Mouse (Mus musculus): ENCODE data around the gene Tmem201.
"Not testable (repeated sequence)": the region's sequence is repeated elsewhere in the genome, so short reads cannot be mapped to it uniquely, and the experiment has no call there.

Tmem201 gene

DNA sequence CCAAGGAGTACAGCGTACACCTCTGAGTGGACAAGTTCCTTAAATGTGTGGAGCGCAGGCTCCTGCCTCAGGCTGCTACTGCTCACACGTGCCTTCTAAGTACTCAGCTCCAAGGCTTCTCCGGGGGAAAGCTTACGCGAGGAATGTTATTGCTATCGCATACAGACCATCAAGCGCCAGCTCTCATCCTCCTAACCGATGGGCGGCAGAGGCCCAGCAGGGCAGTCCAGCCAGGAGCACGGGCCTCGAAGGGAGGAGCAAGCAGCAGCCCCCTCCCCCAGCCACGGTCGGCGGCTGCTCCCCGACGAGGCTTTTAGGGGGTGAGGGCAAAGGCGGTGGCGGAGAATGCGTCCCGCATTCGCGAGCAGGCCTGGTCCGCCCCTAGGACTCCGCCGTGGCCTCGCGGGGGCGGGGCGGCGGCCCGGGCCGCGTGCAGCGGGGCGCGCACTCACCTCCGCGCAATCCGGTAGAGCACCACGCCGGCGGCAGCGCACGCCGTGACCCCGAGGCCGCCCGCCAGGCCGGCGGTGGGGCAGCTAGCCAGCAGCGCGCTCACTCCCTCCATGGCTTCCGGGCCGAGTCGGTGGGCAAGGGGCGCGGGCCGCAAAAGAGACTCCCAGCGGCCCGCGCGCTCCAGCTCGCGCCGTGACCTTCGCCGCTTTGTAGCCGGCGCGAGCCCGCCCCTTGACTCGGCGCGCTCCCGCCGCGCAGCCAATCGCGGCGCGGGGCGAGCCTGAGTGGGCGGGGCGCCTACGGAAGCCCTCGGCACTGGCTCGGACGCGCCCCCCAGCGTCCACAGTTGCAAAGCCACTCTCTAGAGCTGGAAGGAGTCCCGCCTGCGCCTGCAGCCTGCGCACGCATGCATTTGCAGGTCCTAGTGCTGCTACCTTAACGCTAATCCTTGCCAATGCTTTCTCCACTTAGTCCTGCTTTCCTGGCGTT is at the start of gene Tmem201:
Gene Tmem201, minus strand, starts transcription at position 662 of the 942 bp plus-strand sequence.
- DNase-seq (ENCODE audit: low spot score in 2 of 2) = peak; percentile 92 to 94

DNA sequence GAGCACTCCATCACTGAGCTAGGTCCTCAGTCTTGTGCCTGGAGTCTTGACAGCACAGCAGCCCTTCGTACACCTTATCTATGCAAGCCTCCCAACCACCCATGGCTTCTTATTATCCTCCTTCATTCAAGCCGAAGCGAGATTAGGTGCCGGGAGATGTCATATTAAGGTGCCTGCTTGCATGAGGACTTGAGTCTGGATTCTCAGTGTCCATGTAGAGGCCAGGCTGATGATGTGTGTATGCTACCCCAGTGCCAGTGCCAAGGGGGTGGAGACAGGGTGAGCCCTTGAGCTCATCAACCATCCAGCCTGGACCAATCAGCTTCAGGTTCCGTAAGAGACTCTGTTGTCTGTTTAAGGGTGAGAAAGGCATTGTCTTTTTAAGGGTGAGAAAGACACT is 47.1 kb upstream of the Tmem201 start:
- DNase-seq (ENCODE audit: low spot score in 2 of 2) = no peak

DNA sequence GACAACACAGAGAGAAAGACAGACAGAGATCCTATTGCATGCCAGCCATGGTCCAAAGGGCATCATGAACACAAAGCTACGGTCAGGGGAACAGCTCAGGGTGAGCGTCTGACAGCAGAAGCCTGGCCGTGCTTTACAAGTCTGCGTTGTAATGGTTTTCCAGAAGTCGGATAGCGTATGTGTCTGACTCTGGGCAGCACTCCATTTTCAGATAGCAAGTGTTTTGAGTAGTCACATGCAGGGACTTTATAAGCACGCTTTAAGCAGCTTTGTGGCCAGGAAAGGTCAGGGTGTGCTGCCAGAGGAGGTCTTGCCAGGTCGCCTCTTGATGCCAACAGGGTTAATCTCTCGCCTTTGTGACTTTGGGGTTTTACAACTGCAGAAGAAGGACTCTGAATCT is 46.5 kb upstream of the Tmem201 start:
- no peak for DNase-seq (ENCODE audit: low spot score in 2 of 2)

DNA sequence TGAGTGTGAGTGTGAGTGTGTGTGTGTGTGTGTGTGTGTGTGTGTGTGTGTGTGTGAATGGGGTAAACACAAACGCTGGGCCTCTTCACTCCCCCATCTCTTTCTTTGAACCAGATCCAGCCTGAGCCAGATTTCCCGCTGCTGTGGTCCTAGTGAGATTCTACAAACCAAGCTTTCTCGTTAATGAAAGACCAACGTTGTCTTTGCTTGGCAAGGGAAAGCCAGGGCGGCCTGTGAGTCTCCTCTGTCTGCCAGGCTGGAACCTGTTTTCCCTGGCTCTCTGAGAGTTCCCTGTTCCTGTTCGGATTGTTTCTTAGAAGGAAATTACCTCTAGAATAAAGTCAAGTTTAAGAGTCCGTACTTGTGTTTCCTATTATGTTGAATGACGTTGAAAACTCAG is 45.1 kb upstream of the Tmem201 start:
- no peak for DNase-seq (ENCODE audit: low spot score in 2 of 2)

DNA sequence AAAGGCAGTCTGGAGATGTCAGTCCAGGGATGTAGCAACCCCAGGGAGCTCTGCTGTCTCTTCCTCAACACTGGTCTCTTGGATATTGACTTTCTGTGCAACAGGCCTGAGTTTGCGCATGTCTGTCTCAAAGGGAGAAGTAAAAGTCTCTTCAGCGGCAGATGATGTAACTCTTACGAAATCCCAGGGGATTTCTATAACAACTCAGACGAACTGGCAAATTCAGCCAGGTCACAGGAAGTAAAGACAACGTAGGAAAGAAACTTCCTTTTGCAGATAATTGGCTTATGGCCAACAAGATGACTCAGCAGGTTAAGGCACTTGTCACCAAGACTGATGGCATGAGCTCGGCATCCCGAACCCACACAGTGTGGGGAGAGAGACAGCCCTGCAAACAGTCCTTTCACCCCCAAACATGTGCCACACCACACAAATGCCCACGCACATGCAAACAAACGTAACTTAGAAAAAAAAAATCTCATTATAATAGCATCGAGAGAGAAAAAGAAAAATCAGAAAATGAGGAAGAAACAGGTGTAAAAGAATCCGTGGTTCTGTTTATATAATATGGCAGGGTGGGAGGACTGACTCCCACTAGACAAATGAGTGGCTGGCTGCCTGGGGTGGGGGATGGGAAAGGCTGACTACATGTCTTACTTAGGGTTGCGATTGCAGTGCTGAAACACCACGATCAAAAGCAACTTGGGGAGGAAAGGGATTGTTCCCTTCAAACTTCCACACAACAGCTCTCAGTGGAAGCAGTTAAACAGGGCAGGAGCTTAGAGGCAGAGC is 42.9 kb upstream of the Tmem201 start:
- no peak for DNase-seq (ENCODE audit: low spot score in 2 of 2)

DNA sequence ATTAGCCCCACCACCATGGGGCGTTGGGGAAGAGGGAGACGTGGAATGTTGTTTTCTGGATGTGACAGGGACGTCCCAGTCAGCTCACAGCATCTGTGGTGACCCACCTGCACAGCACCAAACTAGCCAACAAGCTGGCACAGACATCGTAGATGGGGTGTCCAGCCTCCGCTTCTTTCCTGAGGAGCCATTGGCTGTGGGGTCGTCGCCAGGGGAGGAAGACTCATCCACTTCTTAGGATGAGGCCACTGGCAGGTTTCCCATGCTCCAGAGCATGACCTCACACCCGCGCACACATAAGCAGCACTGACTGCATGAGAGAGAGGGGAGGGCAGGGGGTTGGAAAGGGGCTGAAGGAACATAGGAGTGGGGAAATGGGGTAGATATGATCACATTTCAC is 42.1 kb upstream of the Tmem201 start:
- DNase-seq (ENCODE audit: low spot score in 2 of 2) = no peak

DNA sequence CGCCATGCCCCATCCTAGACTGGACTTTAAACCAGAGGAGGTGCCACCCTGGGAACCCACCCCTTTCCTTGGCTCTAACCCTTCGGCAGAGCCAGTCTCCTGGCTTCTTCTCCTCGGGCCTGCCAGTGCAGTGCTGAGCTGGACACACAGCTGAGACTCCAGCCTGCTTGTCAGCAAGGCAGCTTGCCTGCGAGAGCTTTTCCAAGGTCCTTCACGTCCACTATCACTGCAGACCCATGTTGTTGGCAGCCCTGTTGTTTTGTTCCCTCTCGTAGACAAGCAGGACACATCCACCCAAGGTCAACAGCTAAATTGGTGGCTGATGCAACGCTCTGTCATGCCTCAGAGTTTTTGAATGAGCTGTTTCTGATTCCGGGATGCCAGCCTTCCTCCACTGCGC is 39.3 kb upstream of the Tmem201 start:
- DNase-seq (ENCODE audit: low spot score in 2 of 2) = no peak

DNA sequence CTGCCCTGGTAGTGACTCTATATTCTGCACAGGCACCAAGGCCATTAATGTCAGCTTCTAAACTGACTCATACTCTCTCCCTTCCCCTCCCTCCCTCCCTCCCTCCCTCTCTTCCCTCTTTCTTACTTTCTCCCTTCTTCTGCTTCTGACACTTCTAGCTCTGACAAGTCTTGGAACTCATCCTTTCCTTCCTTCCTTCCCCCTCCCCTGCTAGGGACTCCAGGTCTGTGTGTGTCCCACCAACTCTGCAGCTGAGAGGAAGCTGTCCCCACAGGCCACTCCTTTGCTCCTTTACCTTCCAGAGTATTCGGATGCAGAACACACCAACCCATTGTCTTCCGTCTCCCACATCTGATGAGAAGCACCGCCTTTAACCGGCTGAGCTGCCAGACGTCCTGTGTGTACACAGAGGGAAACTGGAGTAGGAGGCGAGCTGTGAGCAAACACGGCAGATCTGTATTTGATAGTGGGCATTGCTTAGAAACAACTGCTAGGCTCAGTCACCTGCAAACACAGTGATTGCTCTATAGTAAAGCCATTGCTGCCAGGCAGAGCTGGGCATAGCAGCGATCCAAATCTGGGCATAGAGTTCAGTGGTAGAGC is 38.0 kb upstream of the Tmem201 start:
- no peak for DNase-seq (ENCODE audit: low spot score in 2 of 2)

DNA sequence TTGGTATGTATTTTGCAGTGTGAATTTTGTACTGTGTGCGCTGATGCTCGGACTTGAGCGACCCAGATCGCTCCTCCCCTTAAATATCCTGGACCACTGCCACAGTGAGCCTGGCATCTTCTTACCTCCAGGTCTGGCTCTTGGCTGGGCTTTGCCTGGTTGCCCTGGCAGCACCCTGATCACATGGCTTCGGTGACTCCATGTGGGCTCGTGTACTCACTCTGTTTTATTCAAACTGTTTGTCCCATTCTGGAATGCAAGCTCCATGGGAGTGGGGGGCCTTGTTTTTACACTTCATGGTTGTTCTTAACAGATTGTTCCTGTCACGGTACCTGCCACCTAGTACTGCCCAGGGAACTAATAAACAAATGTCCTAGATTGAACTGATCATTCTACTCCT is 37.5 kb upstream of the Tmem201 start:
- no peak for DNase-seq (ENCODE audit: low spot score in 2 of 2)

DNA sequence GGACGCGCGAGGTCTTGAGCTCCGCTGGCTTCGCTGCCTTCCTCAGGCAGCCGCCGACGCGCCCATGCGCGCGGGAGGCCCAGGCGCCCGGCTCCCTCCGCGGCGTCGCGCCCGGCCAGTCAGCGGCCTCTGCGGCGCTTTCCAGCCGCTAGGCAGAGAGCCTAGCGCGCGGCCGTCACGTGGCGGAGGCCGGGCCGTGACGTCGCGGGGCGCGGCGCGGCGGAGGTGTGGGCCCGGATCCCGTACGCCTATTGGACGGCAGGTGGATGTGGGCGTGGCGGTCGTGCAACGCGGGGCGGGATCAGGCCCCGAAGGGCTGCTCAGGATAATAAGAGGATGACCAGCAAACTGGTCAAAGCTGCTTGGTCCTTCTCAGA is 36.2 kb upstream of the Tmem201 start, which contains the start of gene Slc25a33:
Gene Slc25a33, minus strand, starts transcription at position 184 of the 377 bp plus-strand sequence.
- DNase-seq (ENCODE audit: low spot score in 2 of 2) = peak; percentile 94 to 96

DNA sequence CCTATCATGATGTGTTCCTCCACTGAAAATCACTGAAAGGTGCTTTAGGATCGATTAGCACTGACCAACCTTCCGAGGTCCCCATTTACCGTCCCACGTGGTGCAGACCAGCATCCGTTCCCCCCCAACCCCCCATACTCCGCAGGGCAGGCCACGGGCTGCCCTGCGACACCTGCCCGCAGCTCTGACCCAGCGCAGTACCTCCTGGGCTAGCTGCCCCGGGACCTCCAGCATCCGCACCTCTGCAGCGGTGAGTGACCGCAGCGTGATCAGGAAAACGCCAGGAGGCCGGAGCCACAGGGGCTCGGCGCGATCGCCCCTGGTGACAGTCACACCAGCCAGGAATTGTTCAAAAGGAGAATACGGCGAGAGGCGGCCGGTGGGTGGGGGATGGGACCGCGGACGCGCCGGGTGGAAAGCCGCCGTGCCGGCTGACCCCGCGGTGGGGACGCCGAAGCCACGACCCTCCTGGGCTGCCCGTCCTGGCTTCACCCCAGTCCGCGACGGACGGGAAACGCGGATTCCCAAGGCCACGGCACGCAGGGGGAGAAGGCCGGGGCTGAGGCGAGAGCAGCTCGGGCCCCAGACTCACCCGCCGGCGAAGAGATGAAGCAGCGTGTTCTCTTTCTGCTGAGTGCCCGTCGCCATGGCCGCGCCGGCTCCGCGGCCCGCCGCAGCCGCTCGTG is 35.7 kb upstream of the Tmem201 start:
- DNase-seq (ENCODE audit: low spot score in 2 of 2) = no peak

DNA sequence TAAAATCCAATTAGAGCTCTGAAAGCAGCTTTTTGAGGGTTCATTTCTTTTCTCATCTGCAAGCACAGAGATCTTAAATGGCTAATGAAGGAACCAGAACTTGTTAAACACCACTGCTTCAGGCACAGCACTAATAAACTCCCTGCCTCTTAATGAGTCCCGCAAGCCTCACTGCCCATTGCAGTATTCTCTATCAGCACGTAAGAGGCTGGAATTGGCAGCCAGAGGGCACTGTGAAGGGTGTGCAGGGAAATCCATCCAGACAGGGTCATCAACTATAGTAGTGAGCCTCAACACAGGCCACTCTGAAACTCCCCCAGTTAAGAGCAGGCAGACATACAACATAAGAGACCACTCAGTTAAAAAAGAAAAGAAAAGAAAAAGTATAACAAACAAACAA is 34.5 kb upstream of the Tmem201 start:
- no peak for DNase-seq (ENCODE audit: low spot score in 2 of 2)

DNA sequence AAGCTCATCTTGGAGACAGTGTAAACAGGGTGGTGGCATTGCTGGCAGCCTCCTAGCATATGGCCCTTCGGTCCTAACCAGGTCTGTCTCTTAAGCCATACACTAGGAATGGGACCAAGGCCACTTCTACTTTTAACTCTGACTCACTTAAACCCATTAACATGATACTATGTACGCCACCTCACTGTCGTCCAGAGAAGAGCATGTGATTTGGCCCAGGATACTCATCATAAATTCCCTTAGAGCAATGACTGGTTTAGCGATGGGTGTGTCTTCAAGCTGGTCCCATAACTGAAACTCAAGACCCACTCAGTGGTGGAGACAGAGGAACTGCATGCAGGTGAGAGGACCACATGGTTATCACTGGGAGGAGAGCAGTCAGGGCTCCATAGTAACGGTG is 27.4 kb upstream of the Tmem201 start:
- no peak for DNase-seq (ENCODE audit: low spot score in 2 of 2)

DNA sequence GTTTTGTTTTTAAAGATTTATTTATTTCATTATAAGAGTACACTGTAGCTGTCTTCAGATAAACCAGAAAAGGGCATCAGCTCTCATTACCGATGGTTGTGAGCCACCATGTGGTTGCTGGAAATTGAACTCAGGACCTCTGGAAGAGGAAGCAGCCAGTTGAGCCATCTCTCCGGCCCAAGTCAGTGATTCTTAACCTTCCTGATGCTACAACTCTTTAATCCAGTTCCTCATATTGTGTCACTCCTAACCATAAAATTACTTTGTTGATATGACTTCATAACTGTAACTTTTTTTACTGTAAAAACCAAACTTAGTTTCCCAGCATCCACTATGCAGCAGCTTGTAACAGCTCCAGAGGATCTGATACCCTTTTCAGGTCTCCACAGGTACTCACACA is 25.5 kb upstream of the Tmem201 start:
- DNase-seq (ENCODE audit: low spot score in 2 of 2) = no peak

DNA sequence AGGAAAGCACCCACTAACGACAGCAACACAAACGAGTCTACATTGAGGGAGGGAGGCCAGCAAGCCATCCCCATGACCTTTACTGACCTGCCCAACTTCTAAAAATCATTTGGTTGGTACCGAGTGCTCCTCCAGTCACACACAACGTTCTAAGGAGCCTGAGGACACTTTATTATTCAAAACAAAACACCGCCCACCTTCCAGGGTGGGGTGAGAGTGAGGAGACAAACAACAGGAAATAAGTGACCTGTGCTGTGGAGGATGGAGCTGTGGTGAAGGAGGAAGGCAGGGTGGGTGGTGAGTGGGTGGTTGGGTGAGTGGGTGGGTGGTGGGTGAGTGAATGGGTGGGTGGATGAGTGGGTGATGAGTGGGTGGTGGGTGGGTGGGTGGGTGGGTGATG is 21.7 kb upstream of the Tmem201 start:
- DNase-seq (ENCODE audit: low spot score in 2 of 2) = no peak

DNA sequence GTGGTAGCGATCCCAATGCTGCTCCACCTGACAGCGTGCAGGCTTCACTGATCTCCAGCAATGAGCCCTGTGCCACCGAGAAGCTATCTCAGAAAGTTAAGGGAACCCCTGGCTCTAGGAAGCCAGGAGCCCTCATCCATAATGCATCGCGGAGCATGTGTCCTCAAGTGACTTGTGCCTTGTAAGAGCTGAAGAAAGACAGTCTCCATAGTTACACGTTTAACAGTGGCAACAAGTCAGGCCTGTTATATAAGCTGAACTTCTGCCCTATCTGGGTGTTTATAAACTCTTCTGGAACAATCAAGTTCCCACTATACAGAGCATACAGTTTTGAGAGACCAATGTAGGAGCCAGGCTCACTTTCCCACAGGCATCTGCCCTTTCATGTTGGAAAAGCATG is 20.6 kb upstream of the Tmem201 start:
- no peak for DNase-seq (ENCODE audit: low spot score in 2 of 2)

DNA sequence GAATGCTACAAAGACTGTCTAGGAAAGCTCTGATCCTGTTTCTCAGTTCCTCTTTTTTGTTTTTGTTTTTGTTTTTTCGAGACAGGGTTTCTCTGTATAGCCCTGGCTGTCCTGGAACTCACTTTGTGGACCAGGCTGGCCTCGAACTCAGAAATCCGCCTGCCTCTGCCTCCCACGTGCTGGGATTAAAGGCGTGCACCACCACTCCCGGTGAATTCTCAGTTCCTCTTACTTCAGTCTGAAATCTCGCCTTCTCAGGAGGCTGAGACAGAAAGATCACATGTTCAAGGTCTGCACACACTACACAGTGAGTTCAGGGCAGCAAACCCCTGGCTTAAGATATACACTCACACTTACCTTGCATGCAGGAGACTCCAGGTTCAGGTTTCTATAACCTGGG is 18.7 kb upstream of the Tmem201 start:
- DNase-seq (ENCODE audit: low spot score in 2 of 2) = not testable (repeated sequence)

DNA sequence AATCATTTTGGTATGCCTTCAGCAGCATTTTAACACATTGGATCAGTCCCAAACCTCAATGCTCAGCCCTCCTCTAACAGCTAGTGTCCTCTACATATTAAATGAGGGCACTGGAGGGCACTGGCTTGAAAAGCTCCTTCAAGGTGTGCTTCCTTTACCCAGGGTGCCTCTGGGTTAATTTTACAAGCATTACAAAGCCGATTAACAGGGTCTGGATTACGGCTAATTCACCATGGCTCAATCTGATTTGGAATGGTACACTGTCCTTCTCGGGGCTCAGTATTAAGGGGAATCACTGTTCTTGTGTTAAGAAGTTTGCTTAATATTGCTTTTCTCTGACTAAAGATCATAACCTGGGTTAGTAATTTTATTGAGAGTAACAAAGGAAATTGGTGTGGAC is 15.0 kb upstream of the Tmem201 start:
- no peak for DNase-seq (ENCODE audit: low spot score in 2 of 2)

DNA sequence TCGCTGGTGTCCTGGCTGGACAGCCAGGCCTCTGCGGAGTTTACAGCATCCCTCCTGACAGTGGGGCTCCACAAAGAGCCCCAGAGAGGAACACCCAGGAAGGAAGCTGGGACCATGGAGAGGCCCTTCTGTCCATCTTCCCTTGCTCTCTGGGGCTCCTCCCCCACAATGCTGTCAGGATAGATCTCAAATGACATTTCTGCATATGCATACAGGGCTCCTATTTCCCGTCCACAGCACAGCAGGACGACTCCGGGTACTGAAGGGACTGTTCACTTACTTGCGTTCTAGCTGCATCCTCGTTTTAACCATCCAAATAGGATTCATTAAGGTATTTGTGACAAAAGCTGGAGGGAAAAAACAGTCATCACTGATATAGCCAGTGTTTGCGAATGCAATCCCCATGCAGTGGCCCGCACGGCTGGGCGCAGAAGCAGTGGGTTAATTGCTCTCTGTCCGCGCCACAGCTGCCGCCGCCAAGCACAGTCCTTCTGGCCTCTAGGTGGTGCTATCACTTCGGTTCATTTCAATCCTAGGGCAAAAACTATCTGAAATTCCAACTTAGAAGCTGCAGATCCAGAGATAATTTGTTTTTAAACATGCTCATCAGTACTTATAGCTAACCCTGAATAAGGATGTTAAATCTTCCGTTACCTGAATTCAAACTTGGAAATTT is 14.4 kb upstream of the Tmem201 start:
- DNase-seq (ENCODE audit: low spot score in 2 of 2) = no peak

DNA sequence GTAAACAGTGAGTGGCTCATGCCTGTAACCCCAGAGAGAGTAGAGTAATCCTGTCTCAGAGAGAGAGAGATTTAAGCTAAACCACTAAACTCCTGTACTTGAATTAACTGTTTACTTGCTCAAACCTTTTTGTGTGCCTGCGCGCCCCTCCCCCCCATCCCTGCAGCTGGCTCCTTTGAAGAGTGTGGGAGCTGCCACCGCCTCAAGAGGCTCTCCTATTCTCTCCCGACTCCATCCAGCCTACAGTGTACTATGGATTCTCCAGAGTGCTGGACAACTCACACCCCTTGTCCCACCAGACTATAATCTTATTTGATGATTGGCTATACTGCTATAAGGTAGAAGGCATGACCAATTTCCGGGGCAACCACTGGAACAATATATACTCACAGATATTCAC is 12.8 kb upstream of the Tmem201 start:
- DNase-seq (ENCODE audit: low spot score in 2 of 2) = no peak

DNA sequence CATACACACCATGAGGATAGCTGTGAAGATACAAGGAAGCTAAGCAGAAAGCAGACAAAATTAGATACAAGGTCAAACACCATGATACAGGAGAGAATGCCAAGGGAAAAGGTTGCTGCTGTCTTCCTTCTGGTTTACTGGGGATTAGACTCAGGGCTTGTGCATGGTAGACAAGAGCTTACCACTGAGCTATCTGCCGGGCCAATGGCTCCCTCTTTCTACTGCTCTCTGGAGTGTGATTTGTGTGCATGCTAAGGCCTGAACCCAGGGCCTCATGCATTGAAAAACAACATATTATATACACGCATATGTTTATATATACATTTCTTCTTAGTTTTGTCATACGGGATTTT is 11.8 kb upstream of the Tmem201 start:
- DNase-seq (ENCODE audit: low spot score in 2 of 2) = not testable (repeated sequence)

Measured in right cerebral cortex, postnatal 36 days (tissue).